Mouse (Mus musculus) retina, postnatal 1 day (tissue): ENCODE measurements around the gene Borcs6.

Source experiments
- DNase-seq: peaks from one replicate; pipeline ENCODE4 v3.0.0-alpha.2; 2012

Borcs6 gene

GRCm38 (mm10) chr11:69072234-69072633 lies 12.7 kb downstream of the Borcs6 start:
- no peak for DNase-seq

DNA sequence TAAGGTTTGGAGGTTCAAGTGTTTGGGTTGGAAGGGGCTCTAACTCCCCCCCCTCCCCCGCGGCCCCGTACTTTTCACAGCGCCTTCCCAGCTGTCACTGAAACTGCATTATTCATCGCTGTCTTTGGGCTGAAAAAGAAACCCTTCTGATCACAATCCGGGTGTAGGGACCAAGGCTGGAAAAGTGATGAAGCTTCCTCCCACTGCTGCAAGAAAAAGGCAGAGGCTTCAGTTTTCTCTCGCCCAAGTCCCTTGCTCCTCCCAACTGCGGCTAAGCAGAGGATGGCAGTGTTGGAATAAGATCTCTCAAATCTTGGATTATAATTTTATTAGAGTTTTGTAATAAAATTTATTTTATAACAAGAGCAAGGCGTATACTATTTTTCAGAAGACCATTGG lies 13.1 kb downstream of the Borcs6 start:
- no peak for DNase-seq

GRCm38 (mm10) chr11:69073065-69073888 lies 13.8 kb downstream of the Borcs6 start:
- DNase-seq: peak; percentile 96

GRCm38 (mm10) chr11:69073951-69074775 lies 14.6 kb downstream of the Borcs6 start:
- DNase-seq: no peak

DNA sequence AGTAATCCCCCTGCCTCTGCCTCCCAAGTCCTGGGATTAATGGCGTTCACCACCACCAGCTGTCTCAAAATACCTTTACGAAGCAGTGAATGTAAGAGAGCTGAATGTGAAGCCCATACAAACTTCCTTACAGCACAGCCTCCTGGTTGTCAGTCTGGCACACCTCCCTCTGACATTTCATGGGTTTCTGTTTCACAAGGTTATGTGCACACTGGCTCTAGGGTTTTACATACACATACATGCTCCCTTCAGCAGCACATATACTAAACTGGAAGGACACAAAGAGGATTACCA lies 15.2 kb downstream of the Borcs6 start:
- DNase-seq: no peak

DNA sequence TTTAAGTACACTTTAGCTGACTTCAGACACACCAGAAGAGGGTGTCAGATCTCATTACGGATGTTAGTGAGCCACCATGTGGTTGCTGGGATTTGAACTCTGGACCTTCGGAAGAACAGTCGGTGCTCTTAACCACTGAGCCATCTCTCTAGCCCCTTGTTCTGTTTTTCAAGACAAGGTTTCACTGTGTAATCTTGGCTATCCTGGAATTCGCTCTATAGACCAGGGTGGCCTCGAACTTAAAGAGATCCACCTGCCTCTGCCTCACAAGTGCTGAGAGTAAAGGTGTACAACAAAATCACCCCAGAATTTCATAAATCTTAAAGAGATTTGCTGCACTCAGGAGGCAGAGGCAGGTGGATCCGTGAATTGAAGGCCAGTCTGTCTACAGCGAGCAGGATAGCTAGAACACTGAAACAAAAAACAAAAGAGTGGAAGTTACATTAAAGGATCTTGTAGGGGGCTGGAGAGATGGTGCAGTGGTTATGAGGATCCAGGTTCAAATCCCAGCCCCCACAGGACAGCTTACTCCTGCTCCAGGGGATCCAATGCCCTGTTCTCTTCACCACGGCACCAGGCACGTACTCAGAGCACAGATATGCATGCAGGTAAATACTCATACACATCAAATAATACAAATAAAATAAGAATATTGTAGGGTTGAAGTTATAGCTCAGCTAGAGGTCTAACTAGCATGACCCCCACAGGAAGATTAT lies 16.4 kb downstream of the Borcs6 start:
- DNase-seq: no peak

DNA sequence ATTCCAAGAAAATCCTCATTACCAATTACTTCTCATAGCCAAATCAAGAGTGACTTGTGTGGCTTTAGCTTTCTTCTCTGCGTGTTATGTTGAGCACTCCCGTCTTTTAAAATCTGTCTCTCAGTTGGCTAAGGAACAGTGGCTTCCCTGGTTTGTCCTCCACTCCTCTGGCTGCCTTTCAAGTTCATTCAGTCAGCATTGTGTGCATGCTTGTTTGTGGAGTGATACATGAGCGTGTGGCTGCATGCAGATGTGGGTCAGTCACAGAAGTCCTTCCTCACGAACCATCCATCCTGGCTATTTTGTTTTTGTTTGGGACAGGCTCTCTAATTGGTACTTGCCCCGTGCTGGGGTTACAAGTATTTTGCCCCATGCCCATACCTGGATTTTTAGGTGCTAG lies 17.1 kb downstream of the Borcs6 start:
- no peak for DNase-seq

DNA sequence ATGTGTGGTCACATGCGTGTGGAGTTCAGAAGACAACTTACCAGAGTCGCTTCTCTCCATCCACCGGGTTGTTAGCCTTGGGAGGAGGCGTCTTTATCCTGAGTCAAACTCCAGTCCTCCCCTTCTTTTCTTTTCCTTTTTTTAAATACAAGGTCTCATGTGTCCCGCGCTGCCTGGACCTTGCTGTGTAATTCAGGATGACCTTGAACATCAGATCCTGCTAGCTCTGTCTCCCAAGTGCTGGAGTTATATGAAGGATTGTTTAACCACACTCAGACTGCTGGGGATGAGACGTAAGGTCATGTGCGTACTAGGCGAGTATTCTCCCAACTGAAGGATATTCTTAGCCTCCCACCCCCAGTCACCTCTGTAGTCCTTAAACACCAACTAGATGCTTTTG lies 17.8 kb downstream of the Borcs6 start:
- DNase-seq: no peak

- DNase-seq: no peak
Observed at GRCm38 (mm10) chr11:69078041-69078440, 18.5 kb downstream of the Borcs6 start.

GRCm38 (mm10) chr11:69078805-69079438 lies 19.4 kb downstream of the Borcs6 start:
- DNase-seq: no peak

GRCm38 (mm10) chr11:69080102-69080854 lies 20.8 kb downstream of the Borcs6 start:
- no peak for DNase-seq

DNA sequence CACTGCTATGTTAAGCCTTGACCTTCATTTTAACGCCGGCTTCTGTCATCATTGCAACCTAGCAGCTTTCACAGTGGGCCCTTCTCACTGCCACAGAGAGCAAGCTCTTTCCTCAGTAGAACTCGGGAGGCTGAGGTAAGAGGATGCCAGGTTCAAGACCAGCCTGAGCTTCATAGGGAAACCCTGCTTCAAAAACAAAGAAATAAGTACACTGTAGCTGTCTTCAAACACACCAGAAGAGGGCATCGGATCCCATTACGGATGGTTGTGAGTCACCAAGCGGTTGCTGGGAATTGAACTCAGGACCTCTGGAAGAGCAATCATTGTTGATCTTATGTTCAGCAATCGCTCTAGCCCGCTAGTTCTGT lies 21.3 kb downstream of the Borcs6 start:
- no peak for DNase-seq

DNA sequence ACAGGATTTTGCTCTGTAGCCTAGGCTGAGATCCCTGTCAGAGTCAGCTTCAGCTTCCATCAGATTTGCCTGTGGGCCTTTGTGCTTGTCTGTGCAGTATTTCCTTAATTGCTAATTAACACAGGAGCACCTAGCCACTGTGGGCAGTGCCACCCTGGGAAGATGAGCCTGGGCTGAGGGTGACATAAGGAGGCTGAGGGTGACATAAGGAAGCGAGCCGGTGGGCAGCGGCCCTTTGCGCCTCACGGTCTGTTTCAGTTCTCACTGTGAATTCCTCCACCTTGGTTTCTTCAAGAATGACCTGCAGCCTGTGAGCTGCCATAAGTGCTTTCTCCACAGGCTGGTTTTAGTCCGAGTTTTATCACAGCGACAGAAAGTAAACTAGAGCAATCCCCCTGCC lies 22.1 kb downstream of the Borcs6 start:
- no peak for DNase-seq

- DNase-seq: no peak
Observed at GRCm38 (mm10) chr11:69085608-69086007, 26.1 kb downstream of the Borcs6 start.

GRCm38 (mm10) chr11:69086390-69086789 lies 26.9 kb downstream of the Borcs6 start:
- DNase-seq: no peak

- DNase-seq: peak; percentile 79
Observed at GRCm38 (mm10) chr11:69087082-69087481, 27.6 kb downstream of the Borcs6 start.

- DNase-seq: no peak
Observed at GRCm38 (mm10) chr11:69087597-69087996, 28.1 kb downstream of the Borcs6 start.

GRCm38 (mm10) chr11:69088103-69088855 lies 28.8 kb downstream of the Borcs6 start, which contains the start of gene Vamp2:
Gene Vamp2, plus strand, starts transcription at chr11:69088490.
- DNase-seq: peak; percentile 94

- DNase-seq: no peak
Observed at GRCm38 (mm10) chr11:69088856-69089615, 29.5 kb downstream of the Borcs6 start.

- no peak for DNase-seq
Observed at GRCm38 (mm10) chr11:69089616-69090290, 30.2 kb downstream of the Borcs6 start.
